Mouse (Mus musculus): Measurements from ENCODE around the gene Edc4.
"Not testable (repeated sequence)": the region's sequence is repeated elsewhere in the genome, so short reads cannot be mapped to it uniquely, and the experiment has no call there.

Gene Edc4

GRCm38 (mm10) chr8:105880754-105881520 lies at the start of gene Edc4:
TSS of gene Edc4 (plus strand) at chr8:105880881.
- peak; percentile 88 for DNase-seq (ENCODE audit: low read depth)

GRCm38 (mm10) chr8:105833740-105834139 lies 46.9 kb upstream of the Edc4 start:
- not testable (repeated sequence) for DNase-seq (ENCODE audit: low read depth)

GRCm38 (mm10) chr8:105835318-105835717 lies 45.4 kb upstream of the Edc4 start:
- no peak for DNase-seq (ENCODE audit: low read depth)

GRCm38 (mm10) chr8:105836991-105837390 lies 43.7 kb upstream of the Edc4 start:
- no peak for DNase-seq (ENCODE audit: low read depth)

GRCm38 (mm10) chr8:105839209-105839608 lies 41.5 kb upstream of the Edc4 start:
- DNase-seq (ENCODE audit: low read depth) = no peak

GRCm38 (mm10) chr8:105846678-105847077 lies 34.0 kb upstream of the Edc4 start:
- DNase-seq (ENCODE audit: low read depth) = no peak

- DNase-seq (ENCODE audit: low read depth) = no peak
Measured at GRCm38 (mm10) chr8:105850014-105850413, 30.7 kb upstream of the Edc4 start.

- no peak for DNase-seq (ENCODE audit: low read depth)
Measured at GRCm38 (mm10) chr8:105850611-105851010, 30.1 kb upstream of the Edc4 start.

- DNase-seq (ENCODE audit: low read depth) = peak; percentile 89
Measured at GRCm38 (mm10) chr8:105851651-105852143, 29.0 kb upstream of the Edc4 start.

GRCm38 (mm10) chr8:105852146-105852729 lies 28.4 kb upstream of the Edc4 start:
- no peak for DNase-seq (ENCODE audit: low read depth)

GRCm38 (mm10) chr8:105853178-105853577 lies 27.5 kb upstream of the Edc4 start, which contains the start of gene Cenpt:
TSS of gene Cenpt (minus strand) at chr8:105853278.
- no peak for DNase-seq (ENCODE audit: low read depth)

GRCm38 (mm10) chr8:105854303-105854702 lies 26.4 kb upstream of the Edc4 start:
- DNase-seq (ENCODE audit: low read depth) = no peak

- peak; percentile 92 for DNase-seq (ENCODE audit: low read depth)
Measured at GRCm38 (mm10) chr8:105854715-105855216, 25.9 kb upstream of the Edc4 start, which contains the start of gene Thap11. TSS of gene Thap11 (plus strand) at chr8:105855132.

GRCm38 (mm10) chr8:105855248-105856167 lies 25.2 kb upstream of the Edc4 start:
- DNase-seq (ENCODE audit: low read depth) = no peak

GRCm38 (mm10) chr8:105856168-105856835 lies 24.4 kb upstream of the Edc4 start:
- DNase-seq (ENCODE audit: low read depth) = no peak

GRCm38 (mm10) chr8:105858495-105858894 lies 22.2 kb upstream of the Edc4 start:
- no peak for DNase-seq (ENCODE audit: low read depth)

- DNase-seq (ENCODE audit: low read depth) = peak; percentile 87
Measured at GRCm38 (mm10) chr8:105859314-105859713, 21.4 kb upstream of the Edc4 start.

- peak; percentile 96 for DNase-seq (ENCODE audit: low read depth)
Measured at GRCm38 (mm10) chr8:105860143-105860981, 20.3 kb upstream of the Edc4 start, which contains the start of gene Nutf2. TSS of gene Nutf2 (plus strand) at chr8:105860580.

GRCm38 (mm10) chr8:105861951-105862350 lies 18.7 kb upstream of the Edc4 start:
- DNase-seq (ENCODE audit: low read depth) = no peak

- no peak for DNase-seq (ENCODE audit: low read depth)
Measured at GRCm38 (mm10) chr8:105866364-105867029, 14.2 kb upstream of the Edc4 start.

All from c-Kit-positive CD71-positive TER-119-negative erythroid progenitor cells, embryonic 14.5 days (primary cell).